Mouse (Mus musculus) midbrain, embryonic 13.5 days (tissue): Measurements from ENCODE around the gene Cacna1g. TPM values are rescaled to one million over a fixed set of nuclear protein-coding genes. Genes with fewer than 3 reads are reported as not detected.
"Not testable (repeated sequence)": the region's sequence is repeated elsewhere in the genome, so short reads cannot be mapped to it uniquely, and the experiment has no call there.

Source experiments
- ATAC-seq: fragments of 200-750 bp; cut with Nextera tagmentation; 2 replicates; pipeline ENCODE4 v1.8.0; 2017; ENCODE audit warnings: mild to moderate bottlenecking, moderate TSS enrichment, moderate library complexity
- H3K27ac ChIP-seq: fragments of 300-500 bp; sonication (generic); 2 replicates; pipeline ENCODE4 v1.5.1; 2015; ENCODE audit warnings: inconsistent platforms, mild to moderate bottlenecking, moderate library complexity
- H3K27me3 ChIP-seq: fragments of 300-500 bp; sonication (generic); 2 replicates; pipeline ENCODE4 v1.6.1; 2015; ENCODE audit warnings: mild to moderate bottlenecking, inconsistent platforms
- H3K36me3 ChIP-seq: fragments of 300-500 bp; sonication (generic); 2 replicates; pipeline ENCODE4 v1.6.1; 2015; ENCODE audit warnings: mild to moderate bottlenecking, inconsistent platforms
- H3K4me1 ChIP-seq: fragments of 300-500 bp; sonication (generic); replicated peaks from 2 replicates; pipeline ENCODE4 v1.6.1; 2015; ENCODE audit warnings: inconsistent platforms
- H3K4me2 ChIP-seq: fragments of 300-500 bp; sonication (generic); replicated peaks from 2 replicates; pipeline ENCODE4 v1.6.1; 2015; ENCODE audit warnings: moderate library complexity, mild to moderate bottlenecking, inconsistent platforms
- H3K4me3 ChIP-seq: fragments of 300-500 bp; sonication (generic); replicated peaks from 2 replicates; pipeline ENCODE4 v1.5.1; 2015; ENCODE audit warnings: mild to moderate bottlenecking, inconsistent platforms
- H3K9ac ChIP-seq: fragments of 300-500 bp; sonication (generic); replicated peaks from 2 replicates; pipeline ENCODE4 v1.6.1; 2015; ENCODE audit warnings: mild to moderate bottlenecking, inconsistent platforms
- H3K9me3 ChIP-seq: fragments of 300-500 bp; sonication (generic); 2 replicates; pipeline ENCODE4 v1.6.1; 2016; ENCODE audit warnings: mild to moderate bottlenecking, inconsistent platforms
- WGBS: fragments of 180-500 bp; shearing (Covaris S2); methylation state at CpG from one replicate; pipeline ENCODE4 v1.1.7; 2015; 5-methylcytosine and 5-hydroxymethylcytosine counted together
- polyA plus RNA-seq: library from polyadenylated mRNA; unstranded; fragments of >200 nt; fragmentation: Nextera tagmentation; extraction: Ambion mirVana; gene quantifications from 2 replicates; pipeline ENCODE4 v1.2.1, GENCODE M21; 2015

The Cacna1g gene
- polyA plus RNA-seq, 1 experiment from 2014 or later = 12.4 TPM

- Histone ChIP-seq H3K4me1 (peaks cover 73% of the 10 kb centered on the region), H3K4me3 (no peak overlapping the region), H3K9me3 (no peaks in the 10 kb centered on the region), H3K36me3 (peaks cover 50% of the 10 kb centered on the region), H3K27ac (peak overlapping the region; percentile 81), H3K27me3 (no peaks in the 10 kb centered on the region), H3K9ac (peak overlapping the region; percentile 55), H3K4me2 (peak overlapping the region; percentile 37)
- ATAC-seq = peak; percentile 73
- 30% methylated on average over 9 of the region's 10 CpGs for WGBS
Observed at GRCm38 (mm10) chr11:94412998-94413469, 61.0 kb downstream of the Cacna1g start.

DNA sequence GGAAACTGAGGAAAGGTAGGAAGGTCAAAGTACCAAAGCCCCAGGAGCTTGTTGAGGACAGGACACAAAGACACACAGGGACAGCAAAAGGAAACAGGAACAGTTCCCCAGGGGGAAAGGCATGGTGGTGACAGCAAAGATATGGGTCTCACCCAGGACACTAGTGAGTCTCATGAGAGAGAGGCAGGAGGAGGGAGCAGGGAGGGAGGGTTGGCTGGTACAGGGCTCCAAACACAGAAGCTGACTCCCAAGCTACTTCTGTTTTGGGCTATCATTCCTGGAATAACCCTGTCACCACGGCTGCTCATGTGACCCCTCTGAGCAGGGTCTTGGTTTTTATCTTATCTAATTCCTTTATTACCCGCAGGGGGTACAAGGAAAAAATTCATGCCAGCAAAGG lies 61.4 kb downstream of the Cacna1g start:
- Histone ChIP-seq H3K27me3 (no peaks in the 10 kb centered on the region), H3K4me3 (no peak overlapping the region), H3K9me3 (no peaks in the 10 kb centered on the region), H3K27ac (peak overlapping the region; percentile 81), H3K4me2 (peak overlapping the region; percentile 37; the same call in 1 of the 2 replicates), H3K36me3 (peaks cover 47% of the 10 kb centered on the region), H3K4me1 (peaks cover 78% of the 10 kb centered on the region), H3K9ac (peak overlapping the region; percentile 55)
- no peak for ATAC-seq
- WGBS = 65% methylated on average over 2 of the region's 2 CpGs

GRCm38 (mm10) chr11:94407803-94408321 lies 66.1 kb downstream of the Cacna1g start:
- H3K9ac ChIP-seq = peak overlapping the region; percentile 36; the same call in 1 of the 2 replicates
- peaks cover 81% of the 10 kb centered on the region for H3K4me1 ChIP-seq
- no peaks in the 10 kb centered on the region for H3K9me3 ChIP-seq
- 13% methylated on average over 11 of the region's 11 CpGs for WGBS
- peak overlapping the region; percentile 92 for H3K27ac ChIP-seq
- no peaks in the 10 kb centered on the region for H3K27me3 ChIP-seq
- H3K36me3 ChIP-seq = peaks cover 25% of the 10 kb centered on the region
- peak overlapping the region; percentile 22; the same call in 1 of the 2 replicates for H3K4me2 ChIP-seq
- ATAC-seq = peak; percentile 80
- H3K4me3 ChIP-seq = no peak overlapping the region

DNA sequence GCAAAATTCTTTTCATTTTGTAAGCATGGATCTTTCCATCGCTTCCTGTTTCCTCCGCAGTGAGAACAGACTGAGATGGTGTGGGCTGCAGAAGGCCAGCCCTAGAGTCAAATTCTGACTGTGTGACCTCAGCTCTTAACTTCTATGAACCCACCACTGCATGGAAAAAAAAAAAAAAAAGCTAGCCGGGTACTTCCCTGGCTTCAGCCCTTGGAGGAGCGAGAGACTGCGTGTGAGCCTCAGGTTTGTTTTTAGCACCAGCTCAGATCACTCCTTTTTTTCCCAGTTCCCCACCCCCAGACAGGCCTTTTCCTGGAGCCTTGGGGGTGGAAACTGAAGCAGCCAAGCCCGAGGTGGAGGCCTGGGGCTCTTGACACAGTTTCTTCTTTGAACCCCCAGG lies 68.7 kb downstream of the Cacna1g start:
- peaks cover 14% of the 10 kb centered on the region for H3K36me3 ChIP-seq
- peaks cover 60% of the 10 kb centered on the region for H3K4me1 ChIP-seq
- H3K9me3 ChIP-seq = no peaks in the 10 kb centered on the region
- no peak overlapping the region for H3K9ac ChIP-seq
- H3K4me2 ChIP-seq = no peak overlapping the region
- ATAC-seq = no peak
- H3K27ac ChIP-seq = no peak overlapping the region
- WGBS = 66% methylated on average over 6 of the region's 6 CpGs
- no peaks in the 10 kb centered on the region for H3K27me3 ChIP-seq
- no peak overlapping the region for H3K4me3 ChIP-seq

DNA sequence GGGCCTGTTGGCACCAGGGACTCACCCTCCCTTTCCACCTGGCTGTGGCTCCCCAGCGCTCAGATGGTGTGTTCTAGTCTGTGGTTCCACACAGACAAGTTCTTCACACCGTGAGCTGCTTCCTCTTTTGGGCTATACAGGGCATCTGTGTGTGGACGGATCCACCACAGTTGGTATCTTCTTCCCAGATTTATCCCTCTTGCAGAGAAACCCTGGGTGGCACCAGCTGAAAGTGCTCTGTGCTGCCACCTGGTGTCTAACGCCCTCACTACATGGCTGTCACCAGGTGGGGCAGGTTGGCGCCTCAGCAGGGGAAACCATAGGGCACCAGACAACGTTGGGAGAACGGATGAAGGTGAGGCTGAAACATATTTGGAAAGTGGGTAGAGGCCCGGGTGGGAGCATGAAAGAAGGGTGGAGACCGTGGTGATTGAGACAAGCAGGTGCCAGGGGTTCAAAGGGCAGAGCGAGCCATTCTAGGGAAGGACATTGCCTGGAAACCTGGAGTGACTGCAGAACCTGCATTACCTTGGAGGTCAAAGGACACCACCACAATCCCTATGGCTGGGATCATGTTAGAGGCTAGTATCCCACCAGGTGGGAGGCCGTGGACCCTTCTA lies 69.2 kb downstream of the Cacna1g start:
- no peak overlapping the region for H3K27ac ChIP-seq
- peaks cover 55% of the 10 kb centered on the region for H3K4me1 ChIP-seq
- H3K4me2 ChIP-seq = no peak overlapping the region
- WGBS = 24% methylated on average over 11 of the region's 11 CpGs
- ATAC-seq = peak; percentile 19; the same call in 1 of the 2 replicates
- H3K27me3 ChIP-seq = no peaks in the 10 kb centered on the region
- no peak overlapping the region for H3K9ac ChIP-seq
- H3K9me3 ChIP-seq = no peaks in the 10 kb centered on the region
- H3K36me3 ChIP-seq = peaks cover 8% of the 10 kb centered on the region
- H3K4me3 ChIP-seq = no peak overlapping the region

DNA sequence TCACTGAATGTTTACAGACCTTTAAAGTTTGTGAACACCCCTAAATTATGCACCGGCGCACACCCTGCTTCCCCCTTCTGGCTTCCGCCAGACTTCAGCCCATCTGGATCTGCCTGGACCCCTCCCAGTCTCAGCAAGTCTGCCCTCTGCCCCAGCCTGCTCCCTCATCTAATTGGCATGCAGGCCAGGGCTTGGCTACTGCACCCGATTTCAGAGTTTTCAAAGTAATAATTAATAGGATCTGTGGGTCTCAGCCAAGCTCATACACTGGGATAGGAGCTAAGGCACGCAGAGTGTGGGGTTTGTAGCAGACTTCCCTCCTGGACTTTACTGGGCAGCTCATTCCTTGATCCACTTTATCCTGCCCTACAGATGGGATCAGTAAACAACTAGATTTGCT lies 69.8 kb downstream of the Cacna1g start:
- H3K4me2 ChIP-seq = no peak overlapping the region
- peaks cover 2% of the 10 kb centered on the region; the same call in 1 of the 2 replicates for H3K36me3 ChIP-seq
- ATAC-seq = no peak
- no peak overlapping the region for H3K9ac ChIP-seq
- H3K9me3 ChIP-seq = no peaks in the 10 kb centered on the region
- peaks cover 50% of the 10 kb centered on the region for H3K4me1 ChIP-seq
- H3K27ac ChIP-seq = no peak overlapping the region
- H3K27me3 ChIP-seq = no peaks in the 10 kb centered on the region
- H3K4me3 ChIP-seq = no peak overlapping the region
- WGBS = 61% methylated on average over 5 of the region's 5 CpGs

DNA sequence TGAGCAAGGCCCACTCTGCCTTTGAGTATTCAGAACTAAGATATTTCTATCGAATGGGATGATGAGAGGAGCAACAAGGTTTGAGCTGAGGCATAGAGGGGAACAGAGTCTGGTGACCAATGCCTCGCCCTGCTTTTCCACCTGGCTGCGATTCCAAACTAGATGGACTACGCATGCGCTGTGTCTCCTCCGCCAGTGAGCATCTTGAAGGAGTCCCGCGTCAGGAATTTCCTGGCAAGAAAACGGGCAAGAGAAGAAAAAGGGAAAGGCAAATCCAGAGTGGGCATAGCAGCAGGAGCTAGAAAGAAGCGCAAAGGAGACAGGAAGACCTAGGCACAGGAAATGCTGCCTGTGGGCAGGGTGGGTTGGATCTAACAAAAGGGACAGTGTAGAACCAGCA lies 70.2 kb downstream of the Cacna1g start:
- H3K4me2 ChIP-seq = no peak overlapping the region
- H3K4me1 ChIP-seq = peaks cover 46% of the 10 kb centered on the region
- no peak for ATAC-seq
- no peak overlapping the region for H3K4me3 ChIP-seq
- no peaks in the 10 kb centered on the region for H3K27me3 ChIP-seq
- H3K9ac ChIP-seq = no peak overlapping the region
- H3K36me3 ChIP-seq = no peaks in the 10 kb centered on the region
- no peak overlapping the region for H3K27ac ChIP-seq
- no peaks in the 10 kb centered on the region for H3K9me3 ChIP-seq
- 86% methylated on average over 10 of the region's 10 CpGs for WGBS

- H3K9me3 ChIP-seq = no peaks in the 10 kb centered on the region
- ATAC-seq = no peak
Observed at GRCm38 (mm10) chr11:94402731-94403130, 71.3 kb downstream of the Cacna1g start.

DNA sequence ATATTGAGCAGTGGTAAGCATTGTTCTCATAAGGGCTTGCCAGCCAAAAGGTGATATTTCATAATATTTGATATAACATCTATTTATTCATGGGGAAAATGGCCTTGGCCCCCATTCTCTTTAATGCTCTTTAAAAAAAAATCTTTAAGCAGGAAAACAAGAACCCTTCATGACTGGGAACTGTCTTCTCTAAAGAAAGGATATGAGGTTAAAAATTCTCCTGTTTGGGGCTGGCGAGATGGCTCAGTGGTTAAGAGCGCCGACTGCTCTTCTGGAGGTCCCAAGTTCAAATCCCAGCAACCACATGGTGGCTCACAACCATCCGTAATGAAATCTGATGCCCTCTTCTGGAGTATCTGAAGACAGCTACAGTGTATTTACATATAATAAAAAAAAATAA lies 72.0 kb downstream of the Cacna1g start:
- H3K36me3 ChIP-seq, H3K9me3 ChIP-seq, H3K27ac ChIP-seq, H3K27me3 ChIP-seq, H3K4me2 ChIP-seq, H3K9ac ChIP-seq, H3K4me3 ChIP-seq, ATAC-seq: not testable (repeated sequence)
- WGBS = 91% methylated on average over 4 of the region's 4 CpGs
- peaks cover 30% of the 10 kb centered on the region for H3K4me1 ChIP-seq

More at GRCm38 (mm10) chr11:94402731-94403130, 71.3 kb downstream of the Cacna1g start:
- 82% methylated on average over 5 of the region's 5 CpGs for WGBS
- no peak overlapping the region for H3K4me2 ChIP-seq
- H3K36me3 ChIP-seq = no peaks in the 10 kb centered on the region
- H3K27ac ChIP-seq = 0 out of 2 replicates have a peak overlapping the region, but pooled peaks have one; percentile 1
- no peak overlapping the region for H3K9ac ChIP-seq
- H3K27me3 ChIP-seq = no peaks in the 10 kb centered on the region
- no peak overlapping the region for H3K4me3 ChIP-seq
- peaks cover 37% of the 10 kb centered on the region for H3K4me1 ChIP-seq

- Histone ChIP-seq H3K36me3 (no peaks in the 10 kb centered on the region), H3K4me1 (peaks cover 19% of the 10 kb centered on the region), H3K4me2 (no peak overlapping the region), H3K27ac (no peak overlapping the region), H3K9ac (no peak overlapping the region), H3K9me3 (no peaks in the 10 kb centered on the region), H3K4me3 (no peak overlapping the region), H3K27me3 (no peaks in the 10 kb centered on the region)
- no peak for ATAC-seq
- WGBS = 74% methylated on average over 6 of the region's 6 CpGs
Observed at GRCm38 (mm10) chr11:94400996-94401395, 73.0 kb downstream of the Cacna1g start.

DNA sequence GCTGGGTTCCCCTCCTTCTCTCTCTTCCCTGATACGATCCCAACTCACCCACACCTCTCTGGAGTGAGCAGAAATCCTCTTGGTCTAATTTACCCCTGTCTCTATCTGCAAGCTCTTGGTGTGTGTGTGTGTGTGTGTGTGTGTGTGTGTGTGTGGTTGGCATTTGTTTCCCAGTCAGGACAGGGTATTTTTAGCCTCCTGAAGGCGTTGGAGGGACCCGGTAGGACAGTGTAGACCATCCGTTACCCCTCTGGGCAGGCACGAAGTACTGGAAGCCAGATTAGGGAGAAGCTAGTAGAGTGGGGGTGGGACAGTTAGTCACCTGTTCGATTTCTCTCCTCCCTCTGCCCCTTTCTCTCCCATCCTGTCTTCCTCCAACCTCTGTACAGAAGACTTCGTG lies 79.9 kb downstream of the Cacna1g start:
- 89% methylated on average over 7 of the region's 7 CpGs for WGBS
- H3K27me3 ChIP-seq = peaks cover 10% of the 10 kb centered on the region
- H3K36me3 ChIP-seq = no peaks in the 10 kb centered on the region
- H3K4me1 ChIP-seq = no peaks in the 10 kb centered on the region
- no peak overlapping the region for H3K4me3 ChIP-seq
- no peak overlapping the region for H3K9ac ChIP-seq
- H3K4me2 ChIP-seq = no peak overlapping the region
- H3K9me3 ChIP-seq = no peaks in the 10 kb centered on the region
- no peak for ATAC-seq
- H3K27ac ChIP-seq = no peak overlapping the region

- ATAC-seq, H3K27ac ChIP-seq, H3K9me3 ChIP-seq, H3K4me1 ChIP-seq, H3K36me3 ChIP-seq, H3K4me3 ChIP-seq, H3K4me2 ChIP-seq, H3K9ac ChIP-seq: not testable (repeated sequence)
- peaks cover 10% of the 10 kb centered on the region for H3K27me3 ChIP-seq
- WGBS = 94% methylated on average over 4 of the region's 4 CpGs
Observed at GRCm38 (mm10) chr11:94393490-94393889, 80.5 kb downstream of the Cacna1g start.
